Mouse (Mus musculus): Measurements from ENCODE around the gene Tgm2. TPM values are rescaled to one million over a fixed set of nuclear protein-coding genes. Genes with fewer than 3 reads are reported as not detected.
A peak's percentile ranks its signal among the peaks of the same experiment; 100 is the strongest.

Gene Tgm2
- polyA plus RNA-seq, 1 experiment from 2014 or later = 40.8 TPM

DNA sequence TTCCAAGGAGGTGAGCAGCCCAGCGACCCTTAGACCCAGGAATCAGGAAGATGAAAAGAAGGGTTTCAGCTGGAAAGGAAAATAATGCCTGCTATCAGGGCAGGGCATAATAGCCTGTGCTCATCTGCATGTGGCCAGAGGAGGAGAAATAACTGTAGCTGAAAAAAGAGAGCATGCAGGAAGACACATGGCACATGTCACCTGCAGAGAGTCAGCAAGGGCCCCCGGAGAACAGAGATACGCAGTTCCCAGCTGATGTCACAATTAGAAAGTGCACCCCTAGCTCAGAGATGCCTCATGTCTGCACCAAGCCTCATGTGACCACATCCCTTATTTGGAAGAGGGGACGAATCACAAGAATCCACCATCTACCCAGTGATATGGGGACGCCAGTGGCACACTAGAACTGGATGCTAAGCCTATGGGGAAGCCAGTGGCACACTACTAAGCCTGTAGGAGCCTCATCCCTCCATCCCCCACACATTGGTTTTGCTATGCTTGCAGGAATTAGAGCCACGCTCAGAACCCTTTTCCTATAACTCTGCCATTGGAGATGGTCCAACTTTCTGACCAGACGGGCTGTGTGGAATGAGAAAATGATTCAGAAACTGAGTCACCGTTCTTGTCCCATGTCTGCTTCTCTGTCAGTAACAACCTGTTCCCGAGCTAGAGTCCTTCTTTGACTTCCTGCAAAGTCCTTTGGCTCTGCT, 21.4 kb upstream of the Tgm2 start:
- Histone ChIP-seq H3K9me3 (ENCODE audit: low read depth, low read length) (no peaks in the 10 kb centered on the region), H3K27ac (ENCODE audit: low read depth) (no peak overlapping the region), H3K4me3 (ENCODE audit: low read depth, low read length) (no peak overlapping the region), H3K36me3 (ENCODE audit: insufficient read depth) (no peaks in the 10 kb centered on the region), H3K4me2 (no peak overlapping the region), H3K27me3 (ENCODE audit: insufficient read depth, low read length) (no peaks in the 10 kb centered on the region), H3K4me1 (ENCODE audit: insufficient read depth) (peaks cover 3% of the 10 kb centered on the region), H3K9ac (no peak overlapping the region)
- ATAC-seq (ENCODE audit: insufficient read depth) (no peak), DNase-seq (peak; percentile 64)
- WGBS = 47% methylated on average over 9 of the region's 9 CpGs
- no peak for TF ChIP-seq CTCF (IDR thresholded peaks at IDR 0.05; ENCODE audit: low read depth)

DNA sequence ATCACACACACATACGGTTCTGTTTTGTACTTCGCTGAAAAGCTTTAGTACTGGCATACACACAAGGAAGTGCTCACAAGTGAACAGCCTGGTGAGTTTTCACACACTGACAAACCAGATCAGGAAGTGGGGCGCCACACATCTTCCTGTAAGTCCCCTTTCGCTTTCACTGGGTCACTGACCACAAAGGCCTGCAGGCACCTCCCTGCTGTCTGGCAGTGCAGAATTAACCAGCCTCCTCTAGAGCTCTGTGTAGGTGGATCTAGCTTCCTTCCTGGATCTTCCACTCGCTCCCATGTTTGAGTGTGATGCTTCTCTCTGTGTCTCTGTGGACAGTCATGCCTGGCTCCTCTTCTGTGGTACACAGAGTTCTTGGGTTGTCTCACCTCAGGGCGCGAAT, 20.4 kb upstream of the Tgm2 start:
- no peak for TF ChIP-seq CTCF (IDR thresholded peaks at IDR 0.05; ENCODE audit: low read depth)
- no peak overlapping the region for H3K4me2 ChIP-seq
- no peak for ATAC-seq (ENCODE audit: insufficient read depth)
- H3K9me3 ChIP-seq (ENCODE audit: low read depth, low read length) = no peaks in the 10 kb centered on the region
- H3K27ac ChIP-seq (ENCODE audit: low read depth) = no peak overlapping the region
- peaks cover 3% of the 10 kb centered on the region for H3K4me1 ChIP-seq (ENCODE audit: insufficient read depth)
- no peaks in the 10 kb centered on the region for H3K27me3 ChIP-seq (ENCODE audit: insufficient read depth, low read length)
- DNase-seq = no peak
- H3K9ac ChIP-seq = no peak overlapping the region
- H3K36me3 ChIP-seq (ENCODE audit: insufficient read depth) = no peaks in the 10 kb centered on the region
- no peak overlapping the region for H3K4me3 ChIP-seq (ENCODE audit: low read depth, low read length)
- WGBS = 78% methylated on average over 7 of the region's 7 CpGs

DNA sequence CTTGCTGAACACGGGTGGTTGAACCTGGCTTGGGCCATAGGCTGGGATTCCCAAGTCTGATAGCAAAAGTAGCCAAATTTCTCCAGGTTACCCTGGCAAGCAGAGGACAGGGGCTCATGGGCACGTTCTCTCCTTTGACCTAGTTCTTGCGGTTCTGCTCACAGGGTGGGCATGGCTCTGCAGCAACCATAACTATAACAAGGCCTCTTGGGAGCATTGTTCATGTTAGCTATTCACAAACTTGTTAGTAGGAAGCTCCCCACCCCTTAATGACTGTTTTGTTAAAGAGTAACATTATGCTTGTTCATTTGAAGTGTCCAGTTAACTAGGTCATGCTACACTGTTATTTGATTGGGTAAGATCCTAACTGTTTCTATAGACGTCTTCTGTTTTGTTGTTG, 19.5 kb upstream of the Tgm2 start:
- no peak overlapping the region for H3K27ac ChIP-seq (ENCODE audit: low read depth)
- TF ChIP-seq CTCF (IDR thresholded peaks at IDR 0.05; ENCODE audit: low read depth) = no peak
- H3K4me1 ChIP-seq (ENCODE audit: insufficient read depth) = peaks cover 3% of the 10 kb centered on the region
- H3K4me3 ChIP-seq (ENCODE audit: low read depth, low read length) = no peak overlapping the region
- WGBS = 85% methylated on average over 4 of the region's 4 CpGs
- no peaks in the 10 kb centered on the region for H3K9me3 ChIP-seq (ENCODE audit: low read depth, low read length)
- H3K36me3 ChIP-seq (ENCODE audit: insufficient read depth) = no peaks in the 10 kb centered on the region
- no peak overlapping the region for H3K9ac ChIP-seq
- ATAC-seq (ENCODE audit: insufficient read depth) (no peak), DNase-seq (no peak)
- no peak overlapping the region for H3K4me2 ChIP-seq
- no peaks in the 10 kb centered on the region for H3K27me3 ChIP-seq (ENCODE audit: insufficient read depth, low read length)

DNA sequence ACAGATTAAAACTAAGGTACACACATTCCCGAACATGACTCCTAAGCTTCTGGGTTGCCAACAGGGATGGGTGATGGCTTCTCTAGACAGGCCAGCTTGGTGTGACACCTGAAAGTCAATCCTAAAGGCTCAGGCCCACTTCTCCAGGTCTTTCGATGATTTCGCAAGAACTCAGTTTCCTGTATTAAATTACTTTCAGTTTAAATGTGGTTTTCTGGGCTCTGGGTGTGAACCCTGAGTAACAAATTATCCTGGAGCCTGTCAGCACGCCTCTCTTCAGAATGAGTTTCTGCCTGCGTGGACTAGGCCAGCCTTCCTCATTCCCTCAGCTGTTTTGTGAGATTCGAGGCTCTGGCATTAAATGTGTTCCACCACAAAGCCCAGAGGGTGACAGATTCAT, 16.8 kb upstream of the Tgm2 start:
- Histone ChIP-seq H3K9ac (no peak overlapping the region), H3K4me3 (ENCODE audit: low read depth, low read length) (no peak overlapping the region), H3K9me3 (ENCODE audit: low read depth, low read length) (no peaks in the 10 kb centered on the region), H3K4me2 (no peak overlapping the region), H3K4me1 (ENCODE audit: insufficient read depth) (peaks cover 11% of the 10 kb centered on the region; the same call in 1 of the 2 replicates), H3K36me3 (ENCODE audit: insufficient read depth) (no peaks in the 10 kb centered on the region), H3K27me3 (ENCODE audit: insufficient read depth, low read length) (no peaks in the 10 kb centered on the region), H3K27ac (ENCODE audit: low read depth) (no peak overlapping the region)
- no peak for DNase-seq
- no peak for TF ChIP-seq CTCF (IDR thresholded peaks at IDR 0.05; ENCODE audit: low read depth)
- no peak for ATAC-seq (ENCODE audit: insufficient read depth)
- 59% methylated on average over 6 of the region's 6 CpGs for WGBS

DNA sequence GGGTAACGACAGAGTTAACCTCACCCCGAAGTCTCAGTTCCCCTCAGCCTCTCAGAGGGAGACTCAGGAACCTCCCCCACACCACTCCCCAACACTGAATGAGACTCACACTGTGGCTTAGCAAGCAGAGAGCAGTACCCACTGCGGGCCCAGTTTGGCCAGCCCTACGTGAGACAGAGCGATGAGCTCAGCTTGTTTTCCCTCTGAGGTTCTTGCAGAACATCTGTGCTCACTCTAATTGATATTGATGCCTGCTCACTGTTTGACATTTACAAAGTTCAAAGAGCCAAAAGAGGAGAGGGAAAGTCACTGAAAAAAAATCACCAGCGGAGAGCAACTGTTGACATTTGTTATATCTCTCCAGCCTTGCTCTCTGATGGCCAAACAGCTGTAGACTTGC, 15.5 kb upstream of the Tgm2 start:
- WGBS = 55% methylated on average over 6 of the region's 6 CpGs
- no peaks in the 10 kb centered on the region for H3K27me3 ChIP-seq (ENCODE audit: insufficient read depth, low read length)
- no peak overlapping the region; the same call in 1 of the 2 replicates for H3K27ac ChIP-seq (ENCODE audit: low read depth)
- ATAC-seq (ENCODE audit: insufficient read depth) (no peak; the same call in 1 of the 2 replicates), DNase-seq (peak; percentile 61)
- H3K9ac ChIP-seq = no peak overlapping the region
- no peak overlapping the region for H3K4me2 ChIP-seq
- H3K9me3 ChIP-seq (ENCODE audit: low read depth, low read length) = no peaks in the 10 kb centered on the region
- H3K36me3 ChIP-seq (ENCODE audit: insufficient read depth) = no peaks in the 10 kb centered on the region
- 0 out of 2 replicates have a peak, but pooled peaks cover 11% of the 10 kb centered on the region for H3K4me1 ChIP-seq (ENCODE audit: insufficient read depth)
- no peak overlapping the region for H3K4me3 ChIP-seq (ENCODE audit: low read depth, low read length)
- TF ChIP-seq CTCF (IDR thresholded peaks at IDR 0.05; ENCODE audit: low read depth) = no peak

DNA sequence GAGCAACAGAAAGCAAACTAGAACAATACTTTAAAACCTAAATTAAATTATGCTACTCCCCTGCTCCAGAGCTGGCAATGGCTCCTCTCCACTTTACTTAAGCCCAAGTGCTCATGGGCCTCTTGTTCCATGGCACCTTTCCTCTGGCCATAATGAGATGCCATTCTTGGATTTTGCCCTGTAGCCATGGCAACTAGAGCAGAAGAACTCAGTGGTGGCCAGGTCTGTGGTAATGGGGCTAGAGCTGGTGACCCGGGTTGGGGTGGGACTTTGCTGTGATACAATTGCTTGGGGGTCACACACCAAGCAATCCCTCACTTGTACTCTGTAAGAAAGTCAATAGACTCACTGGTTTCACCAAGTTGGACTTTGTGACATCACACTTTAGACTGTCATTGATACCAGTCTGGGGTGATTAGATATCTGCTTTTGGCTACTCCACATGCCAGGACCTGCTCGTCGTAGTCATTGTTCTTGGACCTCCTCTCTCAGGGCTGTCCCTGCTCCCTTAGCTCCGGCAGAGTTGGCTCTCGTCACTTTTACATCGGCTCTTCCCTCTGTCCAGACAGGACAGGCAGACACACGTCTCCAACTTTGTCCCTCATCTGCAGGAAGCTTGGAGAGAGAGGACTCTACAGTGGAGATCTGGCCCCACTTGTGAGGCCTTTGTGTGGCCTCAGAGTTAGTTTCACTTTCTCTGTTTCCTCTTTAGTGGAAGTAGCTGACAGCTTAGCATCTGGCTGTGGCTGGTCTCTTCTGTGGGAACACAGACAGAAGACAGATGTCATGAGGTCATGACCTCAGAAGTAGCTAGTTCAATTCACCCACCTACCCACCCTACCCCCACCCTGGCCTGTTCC, 13.4 kb upstream of the Tgm2 start:
- H3K36me3 ChIP-seq (ENCODE audit: insufficient read depth) = no peaks in the 10 kb centered on the region
- DNase-seq = peak; percentile 58
- WGBS = 40% methylated on average over 7 of the region's 7 CpGs
- no peak overlapping the region; the same call in 1 of the 2 replicates for H3K9ac ChIP-seq
- ATAC-seq (ENCODE audit: insufficient read depth) = peak; percentile 48; the same call in 1 of the 2 replicates
- no peaks in the 10 kb centered on the region for H3K27me3 ChIP-seq (ENCODE audit: insufficient read depth, low read length)
- H3K4me2 ChIP-seq = peak overlapping the region; percentile 37
- H3K9me3 ChIP-seq (ENCODE audit: low read depth, low read length) = no peaks in the 10 kb centered on the region
- H3K27ac ChIP-seq (ENCODE audit: low read depth) = peak overlapping the region; percentile 62; the same call in 1 of the 2 replicates
- TF ChIP-seq CTCF (IDR thresholded peaks at IDR 0.05; ENCODE audit: low read depth) = no peak
- peaks cover 13% of the 10 kb centered on the region; the same call in 1 of the 2 replicates for H3K4me1 ChIP-seq (ENCODE audit: insufficient read depth)
- H3K4me3 ChIP-seq (ENCODE audit: low read depth, low read length) = no peak overlapping the region

DNA sequence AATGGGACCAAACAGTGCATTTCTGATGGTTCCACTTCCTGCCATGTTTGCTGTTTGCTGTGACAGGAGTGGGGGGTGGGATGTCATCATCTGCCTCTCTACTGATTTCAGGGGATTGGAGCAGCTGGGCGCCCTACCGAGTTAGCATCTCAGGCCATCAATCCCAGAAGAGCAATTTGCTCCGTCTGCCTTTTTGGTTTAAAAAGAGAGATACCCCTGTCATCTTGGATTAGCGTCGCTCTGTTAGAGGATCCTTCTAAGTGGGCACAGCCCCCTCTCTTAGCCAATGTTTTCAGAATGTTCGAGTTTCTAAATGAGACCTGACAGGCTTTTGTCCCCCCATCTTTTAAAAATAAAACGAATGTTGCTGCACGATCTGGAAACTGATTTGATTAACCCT, 11.4 kb upstream of the Tgm2 start:
- WGBS = 60% methylated on average over 8 of the region's 8 CpGs
- H3K27me3 ChIP-seq (ENCODE audit: insufficient read depth, low read length) = no peaks in the 10 kb centered on the region
- H3K9ac ChIP-seq = no peak overlapping the region
- peaks cover 27% of the 10 kb centered on the region for H3K4me1 ChIP-seq (ENCODE audit: insufficient read depth)
- H3K4me2 ChIP-seq = no peak overlapping the region
- no peaks in the 10 kb centered on the region for H3K36me3 ChIP-seq (ENCODE audit: insufficient read depth)
- no peak for TF ChIP-seq CTCF (IDR thresholded peaks at IDR 0.05; ENCODE audit: low read depth)
- no peaks in the 10 kb centered on the region for H3K9me3 ChIP-seq (ENCODE audit: low read depth, low read length)
- H3K27ac ChIP-seq (ENCODE audit: low read depth) = no peak overlapping the region
- H3K4me3 ChIP-seq (ENCODE audit: low read depth, low read length) = no peak overlapping the region
- no peak for DNase-seq
- no peak for ATAC-seq (ENCODE audit: insufficient read depth)

Data from lung, embryonic 14.5 days (tissue).